Mouse (Mus musculus) right cerebral cortex, postnatal 25 days (tissue): ENCODE data around the gene Kansl1.
"Not testable (repeated sequence)": the region's sequence is repeated elsewhere in the genome, so short reads cannot be mapped to it uniquely, and the experiment has no call there.

Experiments used
- DNase-seq: peaks from one replicate; pipeline ENCODE4 v3.0.0; 2022

The Kansl1 gene

GRCm38 (mm10) chr11:104468751-104469268 lies at the start of gene Kansl1:
TSS of gene Kansl1 (minus strand) at chr11:104468861.
- DNase-seq: no peak

GRCm38 (mm10) chr11:104512436-104512835 lies 43.8 kb upstream of the Kansl1 start:
- no peak for DNase-seq

GRCm38 (mm10) chr11:104510606-104511005 lies 41.9 kb upstream of the Kansl1 start:
- DNase-seq: no peak

- no peak for DNase-seq
Measured at GRCm38 (mm10) chr11:104508455-104508854, 39.8 kb upstream of the Kansl1 start.

GRCm38 (mm10) chr11:104488292-104488691 lies 19.6 kb upstream of the Kansl1 start:
- no peak for DNase-seq

- no peak for DNase-seq
Measured at GRCm38 (mm10) chr11:104481971-104482370, 13.3 kb upstream of the Kansl1 start.

GRCm38 (mm10) chr11:104479505-104479904 lies 10.8 kb upstream of the Kansl1 start:
- DNase-seq: no peak

GRCm38 (mm10) chr11:104469371-104469835 lies 742 bp upstream of the Kansl1 start:
- DNase-seq: peak; percentile 89

GRCm38 (mm10) chr11:104467698-104468097 lies 963 bp downstream of the Kansl1 start:
- DNase-seq: no peak

- no peak for DNase-seq
Measured at GRCm38 (mm10) chr11:104461551-104461950, 7.1 kb downstream of the Kansl1 start.

GRCm38 (mm10) chr11:104459671-104460070 lies 9.0 kb downstream of the Kansl1 start:
- no peak for DNase-seq

GRCm38 (mm10) chr11:104458507-104458906 lies 10.2 kb downstream of the Kansl1 start:
- DNase-seq: no peak

- no peak for DNase-seq
Measured at GRCm38 (mm10) chr11:104452709-104453108, 16.0 kb downstream of the Kansl1 start.

GRCm38 (mm10) chr11:104451239-104451638 lies 17.4 kb downstream of the Kansl1 start:
- DNase-seq: no peak

GRCm38 (mm10) chr11:104448499-104448898 lies 20.2 kb downstream of the Kansl1 start:
- not testable (repeated sequence) for DNase-seq

GRCm38 (mm10) chr11:104445538-104445937 lies 23.1 kb downstream of the Kansl1 start:
- DNase-seq: no peak

GRCm38 (mm10) chr11:104445044-104445443 lies 23.6 kb downstream of the Kansl1 start:
- no peak for DNase-seq

GRCm38 (mm10) chr11:104443359-104443758 lies 25.3 kb downstream of the Kansl1 start:
- no peak for DNase-seq

GRCm38 (mm10) chr11:104442333-104443136 lies 26.1 kb downstream of the Kansl1 start:
- DNase-seq: peak; percentile 91

- peak; percentile 78 for DNase-seq
Measured at GRCm38 (mm10) chr11:104441475-104442332, 27.0 kb downstream of the Kansl1 start.

- DNase-seq: no peak
Measured at GRCm38 (mm10) chr11:104440521-104441474, 27.9 kb downstream of the Kansl1 start.

GRCm38 (mm10) chr11:104439703-104440102 lies 29.0 kb downstream of the Kansl1 start:
- DNase-seq: no peak
